Mouse (Mus musculus) neutrophil, adult 5-6 weeks (primary cell): ENCODE measurements around the gene Nrf1. TPM values are rescaled to one million over a fixed set of nuclear protein-coding genes. Genes with fewer than 3 reads are reported as not detected.

Experiments
- ATAC-seq: fragments of 151-379, 151-347 bp; 2 replicates; pipeline ENCODE4 v1.8.0; 2017; ENCODE audit warnings: mild to moderate bottlenecking, moderate TSS enrichment; ENCODE audit not compliant: insufficient number of reproducible peaks, poor library complexity, low FRiP score, severe bottlenecking; ENCODE audit errors: extremely low read depth
- total RNA-seq: library from RNA; stranded (forward); fragments of 200-1000 nt; gene quantifications from 2 replicates; pipeline ENCODE4 v1.2.3, GENCODE M21; 2017

The Nrf1 gene
- 91.0 and 106 TPM in 2 replicates for total RNA-seq

DNA sequence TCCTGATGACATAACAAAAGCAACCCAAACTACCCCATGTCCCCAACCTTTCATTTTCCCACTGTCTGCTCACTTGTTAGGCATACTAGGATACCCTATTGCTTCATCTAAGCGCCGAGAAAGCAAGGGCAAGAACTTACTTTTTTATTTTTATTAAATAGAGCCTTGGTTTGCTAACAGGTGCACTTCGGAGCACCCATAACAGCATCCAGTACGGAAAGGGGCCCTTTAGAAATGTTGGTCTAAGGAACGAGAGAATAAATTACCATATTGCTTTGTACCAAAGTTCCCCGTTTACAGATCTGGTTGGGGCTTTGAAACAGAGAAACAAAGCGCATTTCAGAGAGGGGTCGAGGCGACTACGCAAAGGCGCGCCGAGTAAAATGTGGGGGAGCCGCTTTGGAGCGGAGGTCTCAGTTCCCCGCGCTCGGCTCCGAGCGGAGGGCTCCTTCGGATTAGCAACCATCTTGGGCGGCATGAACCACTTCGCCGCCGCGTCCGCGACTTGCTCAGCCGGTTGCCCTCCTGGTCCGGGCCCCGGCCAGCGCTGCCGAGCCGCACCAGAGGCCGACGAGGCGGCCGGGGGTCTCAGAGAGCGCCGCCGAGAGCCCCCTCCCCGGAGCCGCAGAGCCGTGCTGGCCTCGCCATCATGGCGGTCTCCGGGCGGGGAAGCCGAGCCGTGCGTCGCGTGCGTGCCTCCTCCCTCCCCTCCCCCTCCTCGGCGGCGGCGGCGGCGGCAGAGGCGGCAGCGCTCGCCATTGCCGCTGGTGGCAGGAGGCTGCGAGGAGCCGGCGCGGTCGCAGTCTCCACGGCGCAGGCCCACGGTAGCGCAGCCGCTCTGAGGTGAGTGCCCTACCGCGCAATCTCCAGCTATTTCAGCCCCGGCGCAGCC is at the start of gene Nrf1:
TSS of gene Nrf1 (plus strand) at position 718 of the 892 bp plus-strand sequence.
- ATAC-seq = peak; percentile 87

DNA sequence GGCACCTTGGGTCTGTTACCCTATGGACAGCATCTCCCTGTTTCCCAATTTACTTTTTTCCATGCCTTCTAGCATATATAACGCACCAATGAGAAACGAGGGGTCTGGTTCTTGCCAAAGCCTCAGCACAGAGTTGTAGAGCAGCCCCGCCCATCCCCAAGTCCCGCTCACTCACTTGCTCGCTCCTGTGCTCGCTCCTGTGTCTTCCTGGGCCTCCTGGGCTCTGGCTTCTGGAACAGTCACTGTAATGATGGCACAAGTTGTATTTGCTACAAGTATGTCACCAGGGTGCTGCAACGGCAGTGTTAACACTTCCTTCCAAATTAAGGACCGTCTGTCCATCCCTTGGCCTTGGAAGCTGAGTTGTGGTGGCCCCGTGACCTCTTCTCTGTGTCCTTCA is 49.6 kb upstream of the Nrf1 start:
- no peak for ATAC-seq

DNA sequence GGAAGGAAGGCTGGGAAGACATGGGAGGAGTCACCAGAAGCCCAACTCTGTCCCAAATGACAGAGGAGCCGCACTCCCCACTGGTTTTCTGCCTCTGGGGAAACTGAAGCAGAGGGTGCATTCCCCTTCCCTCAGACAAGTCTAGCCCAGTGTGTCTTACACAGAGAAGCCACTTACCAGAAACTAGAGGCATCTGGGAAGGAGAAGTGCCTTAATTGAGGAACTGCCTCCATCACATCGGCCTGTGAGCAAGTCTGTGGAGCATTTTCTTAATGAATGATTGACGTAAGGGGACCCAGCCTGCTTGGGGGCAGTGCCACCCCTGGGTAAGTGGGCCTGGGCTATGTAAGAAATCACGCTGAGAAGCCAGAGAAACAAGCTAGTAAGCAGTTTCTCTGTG is 49.0 kb upstream of the Nrf1 start:
- ATAC-seq = no peak

- no peak for ATAC-seq
Observed at GRCm38 (mm10) chr6:30002628-30003027, 45.2 kb upstream of the Nrf1 start.

DNA sequence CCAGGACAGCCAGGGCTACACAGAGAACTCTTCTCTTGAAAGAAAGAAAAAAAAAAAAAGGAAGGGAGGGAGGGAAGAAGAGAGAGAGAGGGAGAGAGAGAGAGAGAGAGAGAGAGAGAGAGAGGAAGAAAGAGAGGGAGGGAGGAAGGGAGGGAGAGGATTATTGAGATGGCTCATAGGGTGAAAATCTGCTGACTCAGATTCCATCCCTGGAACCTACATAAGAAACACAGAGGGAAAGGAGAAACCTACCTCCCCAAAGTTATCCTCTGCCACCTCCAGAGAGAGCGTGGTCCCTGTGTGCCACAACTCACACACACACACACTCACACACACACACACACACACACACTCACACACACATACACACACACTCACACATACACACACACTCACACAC is 41.9 kb upstream of the Nrf1 start:
- no peak for ATAC-seq

DNA sequence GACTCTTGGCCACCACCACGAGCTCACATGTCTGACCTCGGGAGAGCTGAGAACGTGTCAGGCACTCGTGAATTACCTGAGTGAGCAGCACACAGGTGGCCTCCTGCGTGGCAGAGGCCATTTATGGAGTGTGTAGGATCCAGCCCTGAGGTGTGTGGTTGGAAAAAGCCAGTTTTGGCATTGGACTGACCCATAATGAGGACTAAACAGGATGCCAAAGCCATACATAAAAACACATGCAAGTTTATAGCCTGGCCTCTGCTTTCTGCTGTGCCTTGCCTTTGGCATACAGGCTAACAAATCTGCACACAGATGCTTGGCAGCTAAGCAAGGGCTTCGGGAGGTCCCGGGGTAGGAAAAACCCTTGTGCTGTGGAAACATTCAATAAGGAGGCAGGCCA is 38.6 kb upstream of the Nrf1 start:
- ATAC-seq = no peak

GRCm38 (mm10) chr6:30013520-30013919 is 34.3 kb upstream of the Nrf1 start:
- ATAC-seq = no peak

- no peak for ATAC-seq
Observed at GRCm38 (mm10) chr6:30014187-30014864, 33.5 kb upstream of the Nrf1 start.

- ATAC-seq = no peak
Observed at GRCm38 (mm10) chr6:30021241-30021640, 26.5 kb upstream of the Nrf1 start.

DNA sequence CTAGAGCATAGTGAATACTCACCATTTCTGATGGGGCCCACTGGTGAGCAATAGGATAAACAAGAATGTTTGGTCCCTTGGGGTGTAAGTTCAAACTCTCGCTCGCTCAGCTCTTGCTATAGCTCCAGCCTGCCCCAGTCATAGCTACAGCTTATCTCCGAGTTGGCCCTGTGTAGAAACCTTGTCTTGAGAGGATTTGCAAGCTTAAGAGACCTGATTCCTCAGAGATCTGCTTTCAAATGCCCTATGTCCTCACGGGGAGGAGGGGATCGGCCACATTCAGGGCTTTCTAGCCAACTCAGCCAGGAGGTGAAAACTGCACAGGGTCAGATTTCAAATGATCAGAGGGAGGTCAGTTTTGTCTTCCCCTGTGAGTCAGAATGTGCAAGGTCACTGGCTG is 26.1 kb upstream of the Nrf1 start:
- no peak for ATAC-seq

DNA sequence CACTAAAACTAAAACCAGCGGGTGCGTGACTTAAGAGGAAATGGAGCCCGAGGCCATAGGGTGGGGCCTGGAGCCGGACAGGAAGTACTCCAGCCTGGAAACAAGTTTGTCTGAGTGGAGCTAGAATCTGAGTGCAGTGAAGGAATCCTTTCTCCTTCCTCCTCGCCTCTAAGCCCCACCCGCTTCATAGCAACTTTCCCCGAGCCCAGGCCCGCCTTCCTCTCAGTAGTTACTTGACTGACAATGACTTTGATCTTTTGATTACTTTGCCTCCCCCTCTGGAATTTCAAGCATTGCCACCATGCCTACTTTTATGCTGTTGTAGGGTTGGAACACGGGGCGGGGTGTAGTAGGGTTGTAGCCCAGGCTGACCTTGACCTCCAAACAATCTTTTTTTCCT is 21.0 kb upstream of the Nrf1 start:
- no peak for ATAC-seq

- ATAC-seq = no peak
Observed at GRCm38 (mm10) chr6:30028358-30028757, 19.4 kb upstream of the Nrf1 start.

- no peak for ATAC-seq
Observed at GRCm38 (mm10) chr6:30035112-30035511, 12.7 kb upstream of the Nrf1 start.

DNA sequence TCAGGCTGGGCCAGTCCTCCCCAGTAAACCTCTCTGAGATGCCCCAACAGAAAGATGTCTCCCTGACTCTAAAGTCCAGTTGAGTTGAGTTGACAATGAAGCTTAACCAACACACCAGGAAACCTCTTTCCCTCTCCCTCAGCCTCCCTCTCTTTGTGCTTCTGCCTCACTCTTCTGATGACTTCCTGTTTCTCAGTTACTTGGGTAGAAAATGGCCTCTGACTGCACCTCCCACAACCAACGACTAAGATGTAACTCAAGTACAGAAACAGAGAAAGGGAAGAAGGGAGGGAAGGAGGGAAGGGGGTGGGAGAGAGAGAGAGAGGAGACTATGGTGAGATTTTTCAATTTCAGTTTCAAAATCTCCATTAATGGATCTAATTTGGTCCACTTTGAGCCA is 6.3 kb upstream of the Nrf1 start:
- no peak for ATAC-seq

DNA sequence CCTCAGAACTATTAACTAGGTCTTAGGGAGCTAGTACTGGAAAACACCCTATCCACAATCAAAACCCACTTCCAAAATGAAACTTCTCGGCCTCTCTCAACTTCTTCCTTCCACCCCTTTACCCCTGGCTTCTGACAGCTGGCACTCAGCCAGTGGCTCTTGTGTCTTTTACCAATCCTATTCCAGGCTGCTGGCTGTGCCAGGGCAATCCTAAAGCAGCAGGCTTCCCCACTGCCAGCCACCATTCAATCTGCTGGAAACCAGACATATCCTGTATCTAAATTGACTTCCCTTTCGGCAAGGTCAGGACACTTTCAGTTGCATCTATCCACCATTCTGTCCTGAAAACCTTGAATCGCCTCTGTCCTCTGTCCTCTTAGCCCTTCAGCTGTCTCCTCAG is 5.3 kb upstream of the Nrf1 start:
- ATAC-seq = no peak

GRCm38 (mm10) chr6:30048163-30048500 is 344 bp downstream of the Nrf1 start:
- peak; percentile 31 for ATAC-seq

DNA sequence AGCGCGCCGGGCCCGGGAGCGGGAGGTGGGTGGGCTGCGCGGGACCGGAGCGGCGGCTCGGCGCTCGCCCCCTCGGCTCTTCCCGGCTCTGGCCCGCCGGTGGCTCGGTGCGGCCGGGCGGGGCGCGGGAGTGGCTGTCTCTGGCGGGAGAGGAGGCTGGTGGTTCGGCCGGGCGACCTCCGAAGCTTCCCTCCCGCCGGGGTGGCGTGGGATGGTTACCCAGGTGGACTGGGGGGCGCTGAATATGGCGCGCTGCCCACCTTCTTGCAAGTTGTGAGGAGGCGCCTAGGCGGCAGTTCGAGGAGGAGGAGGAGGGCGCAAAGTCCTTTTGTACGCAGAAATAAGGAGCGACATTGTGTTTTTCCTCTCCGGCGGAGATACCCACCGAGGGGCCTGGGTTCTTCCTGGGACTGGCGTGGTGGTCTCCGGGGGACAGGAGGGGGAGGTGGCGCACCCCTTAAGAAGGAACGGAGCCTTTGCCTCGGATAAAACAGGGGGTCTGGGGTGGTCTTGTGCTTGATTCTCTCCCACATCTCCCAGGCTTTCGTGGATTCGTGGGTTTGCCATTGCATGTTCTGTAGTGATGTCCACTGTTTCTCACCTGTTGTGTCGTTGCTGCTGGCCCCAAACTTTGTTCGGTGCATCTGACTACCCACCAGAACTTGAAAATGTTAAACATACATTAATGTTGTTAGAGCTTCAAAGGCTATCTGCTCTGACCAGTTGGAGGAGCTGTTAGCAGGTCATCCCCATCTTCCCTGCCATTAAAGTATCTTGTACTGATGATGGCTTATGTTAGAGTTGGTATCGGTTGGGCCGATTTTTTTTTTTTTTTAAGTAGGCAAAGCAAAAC is 939 bp downstream of the Nrf1 start:
- ATAC-seq = 0 out of 2 replicates have a peak, but pooled peaks have one; percentile 10

DNA sequence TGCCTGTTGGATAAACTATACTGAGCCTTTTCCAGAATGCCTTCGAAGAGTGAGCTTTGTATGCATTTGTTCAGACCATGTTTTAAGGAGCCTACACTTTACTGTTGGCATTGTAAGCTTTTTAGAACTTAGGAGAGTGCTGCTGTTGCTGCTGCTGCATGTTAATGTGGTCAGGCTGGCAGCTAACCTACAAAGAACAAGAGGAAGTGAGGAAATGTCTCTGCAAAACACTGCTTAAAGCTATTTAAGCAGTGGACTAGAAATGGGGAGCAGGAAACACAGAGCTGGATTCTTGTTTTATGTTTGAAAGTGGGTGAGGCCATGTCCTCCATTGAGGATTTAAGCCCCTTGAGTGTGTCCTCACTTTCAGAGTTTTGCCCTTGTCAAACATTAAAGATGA is 5.3 kb downstream of the Nrf1 start:
- ATAC-seq = no peak

DNA sequence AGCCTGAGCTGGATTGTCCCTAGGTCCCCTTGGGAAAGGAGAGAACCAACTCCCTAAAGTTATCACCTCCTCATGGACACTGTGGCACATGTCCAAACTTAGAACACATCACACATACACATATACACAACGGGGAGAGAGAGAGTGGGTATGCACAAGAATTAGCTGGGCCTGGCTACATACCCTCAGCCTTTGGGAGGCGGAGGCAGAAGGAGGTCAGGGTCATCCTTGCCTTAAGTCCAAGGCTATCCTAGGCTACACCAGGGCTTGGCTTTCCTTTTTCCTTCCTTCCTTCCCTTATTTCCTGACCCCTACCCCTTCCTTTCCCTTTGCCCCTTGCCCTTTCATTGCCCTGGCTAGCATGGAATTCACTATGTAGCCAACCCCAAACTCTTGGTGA is 14.8 kb downstream of the Nrf1 start:
- no peak for ATAC-seq

- ATAC-seq = no peak
Observed at GRCm38 (mm10) chr6:30065369-30065768, 17.6 kb downstream of the Nrf1 start.
